Mouse (Mus musculus) lung, postnatal 0 days (tissue): ENCODE measurements around the gene S100a14. TPM values are rescaled to one million over a fixed set of nuclear protein-coding genes. Genes with fewer than 3 reads are reported as not detected.

Source experiments
- ATAC-seq: fragments of 200-750 bp; cut with Nextera tagmentation; 2 replicates; pipeline ENCODE4 v1.8.0; 2017; ENCODE audit warnings: moderate library complexity
- DNase-seq: peaks from one replicate; pipeline ENCODE4 v3.0.0-alpha.2; 2016; ENCODE audit warnings: low spot score
- H3K27ac ChIP-seq: fragments of 300-500 bp; sonication (generic); 2 replicates; pipeline ENCODE4 v1.5.1; 2014; ENCODE audit warnings: antibody characterized with exemption, mild to moderate bottlenecking, low read length, mixed read lengths
- H3K27me3 ChIP-seq: fragments of 300-500 bp; sonication (generic); replicated peaks from 2 replicates; pipeline ENCODE4 v1.6.1; 2014; ENCODE audit warnings: low read length, mixed read lengths; ENCODE audit not compliant: insufficient read depth
- H3K36me3 ChIP-seq: fragments of 300-500 bp; sonication (generic); 2 replicates; pipeline ENCODE4 v1.6.1; 2014; ENCODE audit warnings: low read length, mixed read lengths; ENCODE audit not compliant: insufficient read depth
- H3K4me1 ChIP-seq: fragments of 300-500 bp; sonication (generic); 2 replicates; pipeline ENCODE4 v1.6.1; 2014; ENCODE audit warnings: antibody characterized with exemption, low read depth, low read length, mixed read lengths; ENCODE audit not compliant: insufficient read depth
- H3K4me2 ChIP-seq: fragments of 300-500 bp; sonication (generic); replicated peaks from 2 replicates; pipeline ENCODE4 v1.6.1; 2014; ENCODE audit warnings: low read depth, mild to moderate bottlenecking, low read length, moderate library complexity, mixed read lengths
- H3K4me3 ChIP-seq: fragments of 300-500 bp; sonication (generic); 2 replicates; pipeline ENCODE4 v1.5.1; 2014; ENCODE audit warnings: low read depth, low read length
- H3K9ac ChIP-seq: fragments of 300-500 bp; sonication (generic); replicated peaks from 2 replicates; pipeline ENCODE4 v1.6.1; 2014; ENCODE audit warnings: low read depth, mild to moderate bottlenecking
- H3K9me3 ChIP-seq: fragments of 300-500 bp; sonication (generic); 2 replicates; pipeline ENCODE4 v1.6.1; 2016; ENCODE audit warnings: low read length, mixed read lengths
- CTCF ChIP-seq: IDR thresholded peaks from 2 replicates; pipeline ENCODE4 v1.5.1; 2016; ENCODE audit warnings: antibody characterized with exemption, mild to moderate bottlenecking
- EP300 ChIP-seq: IDR thresholded peaks from 2 replicates; pipeline ENCODE4 v1.6.1; 2016; ENCODE audit warnings: antibody characterized with exemption, mild to moderate bottlenecking, control low read depth
- WGBS: fragments of 180-500 bp; shearing (Covaris S2); extraction: QIAGEN DNeasy Blood & Tissue Kit; methylation state at CpG from one replicate; pipeline ENCODE4 v1.1.7; 2014; 5-methylcytosine and 5-hydroxymethylcytosine counted together
- polyA plus RNA-seq: library from polyadenylated mRNA; unstranded; fragments of >200 nt; fragmentation: Nextera tagmentation; extraction: Ambion mirVana; gene quantifications from 2 replicates; pipeline ENCODE4 v1.2.1, GENCODE M21; 2015

Gene S100a14
- polyA plus RNA-seq: 77.5 and 100 TPM in 2 replicates

DNA sequence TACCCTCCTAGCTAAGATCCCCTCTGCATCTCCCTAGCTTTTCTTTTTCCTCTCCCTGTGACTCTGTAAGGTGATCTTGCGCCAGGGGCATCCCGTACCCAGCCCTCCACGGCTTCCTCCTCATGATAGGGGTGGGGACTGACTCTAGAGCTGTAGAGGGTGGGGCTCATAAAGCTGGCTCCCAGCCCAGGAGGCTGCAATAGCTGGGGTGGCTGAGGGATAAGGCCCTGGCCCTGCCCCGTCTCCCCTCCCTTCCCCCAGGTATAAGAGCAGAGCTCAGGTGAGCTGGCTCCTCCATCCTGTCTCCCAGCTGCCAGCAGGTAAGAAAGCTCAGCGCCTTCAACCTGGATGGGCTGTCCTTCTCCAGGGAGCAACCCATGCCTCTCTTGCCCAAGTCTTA lies at the start of gene S100a14:
TSS of gene S100a14 (plus strand) at position 277 of the 400 bp plus-strand sequence.
- no peak within 1 kb of the TSS for H3K4me3 ChIP-seq
- peak; percentile 89 for DNase-seq
- peak within 1 kb of the TSS; percentile 54 for H3K27ac ChIP-seq
- TF ChIP-seq CTCF (no peak), EP300 (no peak)
- WGBS: 23% methylated on average over 5 of the region's 5 CpGs
- H3K4me2 ChIP-seq: peak within 1 kb of the TSS; percentile 15
- no peaks in the 10 kb centered on the region; the same call in 1 of the 2 replicates for H3K4me1 ChIP-seq
- peak; percentile 94 for ATAC-seq
- H3K36me3 ChIP-seq: no peaks in the 10 kb centered on the region
- no peaks in the 10 kb centered on the region for H3K27me3 ChIP-seq
- no peak within 1 kb of the TSS for H3K9ac ChIP-seq
- no peaks in the 10 kb centered on the region for H3K9me3 ChIP-seq

GRCm38 (mm10) chr3:90486998-90487397 lies 39.7 kb upstream of the S100a14 start:
- Histone ChIP-seq H3K27ac (0 out of 2 replicates have a peak overlapping the region, but pooled peaks have one; percentile 14), H3K4me1 (0 out of 2 replicates have a peak, but pooled peaks cover 4% of the 10 kb centered on the region), H3K9ac (no peak overlapping the region), H3K36me3 (peaks cover 11% of the 10 kb centered on the region; the same call in 1 of the 2 replicates), H3K27me3 (no peaks in the 10 kb centered on the region), H3K4me3 (no peak overlapping the region), H3K4me2 (no peak overlapping the region), H3K9me3 (no peaks in the 10 kb centered on the region)
- TF ChIP-seq CTCF: no peak
- TF ChIP-seq EP300: no peak
- ATAC-seq (no peak), DNase-seq (peak; percentile 55)
- WGBS: 53% methylated on average over 5 of the region's 5 CpGs

DNA sequence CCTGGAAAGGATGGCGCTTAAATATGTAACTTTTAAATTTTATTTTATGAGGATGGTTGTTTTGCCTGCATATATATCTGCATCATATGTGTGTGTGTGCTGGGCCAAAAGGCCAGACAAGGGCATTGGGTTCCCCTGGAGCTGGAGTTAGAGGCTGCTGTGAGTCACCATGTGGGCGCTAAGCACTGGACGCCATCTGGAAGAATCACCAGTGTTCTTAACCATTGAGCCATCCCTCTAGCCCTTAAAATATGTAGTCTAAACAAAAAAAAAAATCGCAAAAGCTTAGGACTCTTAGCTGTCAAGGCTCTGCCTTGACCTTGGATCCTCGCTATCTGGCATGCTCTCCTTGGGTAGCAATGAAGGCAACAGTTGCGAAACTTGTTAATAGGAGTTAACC lies 38.1 kb upstream of the S100a14 start:
- peaks cover 11% of the 10 kb centered on the region; the same call in 1 of the 2 replicates for H3K36me3 ChIP-seq
- DNase-seq: no peak

DNA sequence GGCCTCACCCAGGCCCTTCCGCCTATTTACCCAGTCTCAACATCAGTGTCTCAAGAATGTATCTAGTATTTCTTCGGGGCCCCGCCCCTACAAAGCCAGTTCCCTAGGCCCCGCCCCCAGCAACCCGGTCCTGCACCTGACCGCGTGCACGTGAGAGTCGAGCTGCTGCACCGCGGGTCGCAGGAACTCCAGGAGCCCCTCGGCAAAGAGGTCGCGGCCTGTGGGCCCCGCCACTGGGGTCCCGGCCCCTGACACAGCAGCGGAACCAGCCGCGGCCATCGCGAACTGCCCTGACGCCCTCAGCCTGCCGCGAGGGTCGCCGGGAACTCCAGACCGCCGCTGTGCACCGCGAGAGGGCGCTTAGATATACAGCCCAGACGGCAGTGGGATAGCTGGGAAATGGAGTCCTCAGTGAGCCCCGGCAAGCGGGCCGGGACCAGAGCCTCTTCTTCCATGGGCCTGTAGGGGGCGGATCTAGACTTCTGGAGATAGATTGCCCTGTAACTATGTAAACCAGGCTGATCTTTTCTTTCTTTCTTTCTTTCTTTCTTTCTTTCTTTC lies 35.9 kb upstream of the S100a14 start, which contains the start of gene Snapin:
TSS of gene Snapin (minus strand) at position 338 of the 561 bp plus-strand sequence.
- Histone ChIP-seq H3K27me3 (no peaks in the 10 kb centered on the region), H3K4me2 (peak within 1 kb of the TSS; percentile 59), H3K9ac (peak within 1 kb of the TSS; percentile 70), H3K4me1 (0 out of 2 replicates have a peak, but pooled peaks cover 4% of the 10 kb centered on the region), H3K27ac (peak within 1 kb of the TSS; percentile 93), H3K36me3 (peaks cover 5% of the 10 kb centered on the region; the same call in 1 of the 2 replicates), H3K4me3 (peak within 1 kb of the TSS; percentile 85), H3K9me3 (no peaks in the 10 kb centered on the region)
- peak; percentile 97 for TF ChIP-seq CTCF
- TF ChIP-seq EP300: no peak
- DNase-seq (peak; percentile 99), ATAC-seq (peak; percentile 98)
- under 1% methylated on average over 37 of the region's 37 CpGs for WGBS

More for the DNA sequence above, 38.1 kb upstream of the S100a14 start:
- no peaks in the 10 kb centered on the region for H3K9me3 ChIP-seq
- no peak overlapping the region for H3K4me3 ChIP-seq
- ATAC-seq: no peak
- H3K9ac ChIP-seq: no peak overlapping the region
- no peak overlapping the region for H3K27ac ChIP-seq
- TF ChIP-seq CTCF: no peak
- no peak for TF ChIP-seq EP300
- 72% methylated on average over 6 of the region's 6 CpGs for WGBS
- no peak overlapping the region for H3K4me2 ChIP-seq
- H3K27me3 ChIP-seq: no peaks in the 10 kb centered on the region
- 0 out of 2 replicates have a peak, but pooled peaks cover 4% of the 10 kb centered on the region for H3K4me1 ChIP-seq

- Histone ChIP-seq H3K4me2 (no peak overlapping the region), H3K4me3 (no peak overlapping the region), H3K27me3 (no peaks in the 10 kb centered on the region), H3K36me3 (peaks cover 5% of the 10 kb centered on the region; the same call in 1 of the 2 replicates), H3K9me3 (no peaks in the 10 kb centered on the region), H3K4me1 (0 out of 2 replicates have a peak, but pooled peaks cover 4% of the 10 kb centered on the region), H3K27ac (no peak overlapping the region), H3K9ac (no peak overlapping the region)
- ATAC-seq (no peak), DNase-seq (peak; percentile 45)
- TF ChIP-seq CTCF (peak; percentile 65), EP300 (no peak)
- 38% methylated on average over 2 of the region's 2 CpGs for WGBS
Observed at GRCm38 (mm10) chr3:90491350-90491749, 35.3 kb upstream of the S100a14 start.

DNA sequence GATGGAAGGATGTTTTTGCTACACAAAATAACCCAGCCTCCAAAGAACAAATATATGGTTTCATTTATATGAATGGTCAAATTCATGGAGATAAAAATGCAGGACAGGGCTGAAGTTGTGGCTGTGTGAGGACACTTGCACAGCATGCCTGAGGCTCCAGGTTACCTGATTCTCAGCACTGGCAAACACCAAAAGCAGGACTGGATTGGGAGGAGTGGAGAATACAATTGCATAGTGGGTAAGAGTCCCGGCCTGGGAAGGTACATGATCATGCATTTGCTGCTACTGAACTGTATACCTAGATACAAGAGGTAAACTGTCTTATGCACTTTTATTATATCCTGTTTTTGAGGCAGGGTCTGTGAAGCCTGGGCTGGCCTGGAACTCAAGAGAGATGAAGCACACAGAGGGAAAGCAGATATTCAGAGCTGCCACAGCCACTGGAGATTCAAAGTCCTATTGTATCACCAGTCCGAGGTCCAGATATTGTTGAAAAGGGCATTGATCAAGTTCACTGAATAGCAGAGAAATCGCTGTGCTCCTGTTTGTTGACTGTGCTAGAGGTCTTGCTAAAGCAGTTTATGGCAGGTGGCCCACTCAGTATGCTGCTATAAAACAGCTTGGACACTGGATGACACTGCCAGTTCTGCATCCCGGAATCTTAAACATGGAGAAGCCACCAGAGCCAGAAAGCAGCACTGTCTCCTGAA lies 32.7 kb upstream of the S100a14 start:
- no peak for ATAC-seq
- no peak for TF ChIP-seq EP300
- no peak for TF ChIP-seq CTCF
- H3K4me1 ChIP-seq: 0 out of 2 replicates have a peak, but pooled peaks cover 4% of the 10 kb centered on the region
- DNase-seq: no peak
- no peak overlapping the region for H3K4me2 ChIP-seq
- H3K27me3 ChIP-seq: no peaks in the 10 kb centered on the region
- no peak overlapping the region for H3K4me3 ChIP-seq
- H3K9ac ChIP-seq: no peak overlapping the region
- peaks cover 16% of the 10 kb centered on the region for H3K36me3 ChIP-seq
- no peak overlapping the region for H3K27ac ChIP-seq
- no peaks in the 10 kb centered on the region for H3K9me3 ChIP-seq
- 48% methylated on average over 4 of the region's 4 CpGs for WGBS
